Mouse (Mus musculus): ENCODE measurements around the gene Gabarapl1.

Gabarapl1 gene

GRCm38 (mm10) chr6:129535723-129536122 is 2.8 kb downstream of the Gabarapl1 start:
- DNase-seq (ENCODE audit: low spot score in 2 of 2): no peak

- no peak for DNase-seq (ENCODE audit: low spot score in 2 of 2)
These were observed 5.6 kb downstream of the Gabarapl1 start for GRCm38 (mm10) chr6:129538555-129538954.

GRCm38 (mm10) chr6:129541931-129542330 is 9.0 kb downstream of the Gabarapl1 start:
- DNase-seq (ENCODE audit: low spot score in 2 of 2): no peak

- no peak for DNase-seq (ENCODE audit: low spot score in 2 of 2)
These were observed 9.6 kb downstream of the Gabarapl1 start for GRCm38 (mm10) chr6:129542540-129542939.

- peak; percentile 36 to 72 for DNase-seq (ENCODE audit: low spot score in 2 of 2)
These were observed 11.0 kb downstream of the Gabarapl1 start for GRCm38 (mm10) chr6:129543709-129544606.

- DNase-seq (ENCODE audit: low spot score in 2 of 2): no peak
These were observed 14.3 kb downstream of the Gabarapl1 start for GRCm38 (mm10) chr6:129547277-129547676.

- no peak for DNase-seq (ENCODE audit: low spot score in 2 of 2)
These were observed 15.0 kb downstream of the Gabarapl1 start for GRCm38 (mm10) chr6:129548009-129548408.

- DNase-seq (ENCODE audit: low spot score in 2 of 2): no peak
These were observed 24.5 kb downstream of the Gabarapl1 start for GRCm38 (mm10) chr6:129557298-129558023.

- DNase-seq (ENCODE audit: low spot score in 2 of 2): peak; percentile 42 to 74
These were observed 26.1 kb downstream of the Gabarapl1 start for GRCm38 (mm10) chr6:129558946-129559640.

- no peak for DNase-seq (ENCODE audit: low spot score in 2 of 2)
These were observed 26.7 kb downstream of the Gabarapl1 start for GRCm38 (mm10) chr6:129559641-129560027.

- no peak for DNase-seq (ENCODE audit: low spot score in 2 of 2)
These were observed 32.3 kb downstream of the Gabarapl1 start for GRCm38 (mm10) chr6:129565257-129565656.

- DNase-seq (ENCODE audit: low spot score in 2 of 2): no peak
These were observed 42.4 kb downstream of the Gabarapl1 start for GRCm38 (mm10) chr6:129575315-129575714.

- no peak for DNase-seq (ENCODE audit: low spot score in 2 of 2)
These were observed 44.6 kb downstream of the Gabarapl1 start, which contains the start of gene Klre1 for GRCm38 (mm10) chr6:129577605-129578004. TSS of gene Klre1 (plus strand) at chr6:129577905.

- DNase-seq (ENCODE audit: low spot score in 2 of 2): no peak
These were observed 48.3 kb downstream of the Gabarapl1 start for GRCm38 (mm10) chr6:129581274-129581673.

GRCm38 (mm10) chr6:129581896-129582295 is 48.9 kb downstream of the Gabarapl1 start:
- DNase-seq (ENCODE audit: low spot score in 2 of 2): no peak

GRCm38 (mm10) chr6:129583014-129583413 is 50.1 kb downstream of the Gabarapl1 start:
- DNase-seq (ENCODE audit: low spot score in 2 of 2): no peak

GRCm38 (mm10) chr6:129591508-129591907 is 58.5 kb downstream of the Gabarapl1 start, which contains the start of gene Klrd1:
TSS of gene Klrd1 (plus strand) at chr6:129591782.
- DNase-seq (ENCODE audit: low spot score in 2 of 2): no peak

All from frontal cortex, postnatal 14 days (tissue).